Mouse (Mus musculus): ENCODE measurements at regions not wholly inside any gene's neighbourhood (a gene's known extent, or its start where the extent isn't known, plus 50 kb on each side); places are given as distances from the start of the nearest gene placed in this dataset.
"Not testable (repeated sequence)": the region's sequence is repeated elsewhere in the genome, so short reads cannot be mapped to it uniquely, and the experiment has no call there.

DNA sequence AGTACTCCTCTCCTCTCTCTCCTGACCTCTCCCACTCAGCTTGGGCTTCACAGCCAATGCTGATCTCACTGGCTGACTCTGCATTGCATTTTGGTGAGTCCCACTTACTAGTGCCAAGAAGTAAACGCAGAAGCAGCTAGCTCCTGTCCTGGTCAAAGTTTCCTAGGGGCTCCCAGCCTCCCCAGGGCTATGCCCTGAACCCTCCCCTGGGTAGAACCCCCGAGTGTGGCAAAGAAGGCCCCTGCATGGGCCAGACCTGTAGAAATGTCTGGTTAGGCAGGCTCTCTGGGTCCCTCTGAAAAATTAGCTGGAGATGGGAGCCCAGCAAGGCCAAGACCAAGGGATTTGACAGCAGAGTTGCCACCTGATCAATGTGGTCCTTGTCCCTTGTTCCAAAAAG lies 454.3 kb downstream of the Gm10330 start:
- in situ Hi-C loops (cut with MboI, MseI), result not testable (repeated sequence)

DNA sequence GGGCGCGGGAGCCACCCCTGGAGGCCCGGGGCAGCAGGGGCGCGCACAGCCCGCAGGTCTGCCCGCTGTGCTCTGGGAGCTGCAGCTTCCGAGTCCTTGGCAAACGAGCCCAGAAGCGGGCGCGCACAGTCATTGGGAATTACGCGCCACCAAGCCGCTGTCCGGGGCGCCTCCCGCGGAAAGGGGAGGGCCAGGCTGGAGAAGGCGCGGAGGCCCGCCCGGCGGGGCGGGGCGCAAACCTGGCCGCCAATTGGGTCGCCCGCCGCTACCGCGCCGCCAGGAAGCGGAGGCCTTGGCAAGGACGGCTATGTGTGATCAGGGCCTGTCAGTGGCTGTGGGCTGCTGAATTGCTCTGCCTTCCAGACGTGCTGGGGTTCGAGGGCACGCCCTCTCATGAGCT lies 464.9 kb downstream of the Gm10330 start:
- in situ Hi-C loops (cut with MboI, MseI), result loop anchor here (5.0 kb wide), 1 partner anchor 1158 kb away; no protein-coding TSS in a partner anchor

Data from T-helper 2 cell (primary cell).